Mouse (Mus musculus) neural tube, embryonic 14.5 days (tissue): ENCODE measurements around the gene Rnf121. TPM values are rescaled to one million over a fixed set of nuclear protein-coding genes. Genes with fewer than 3 reads are reported as not detected.

Experiments
- ATAC-seq: fragments of 200-750 bp; cut with Nextera tagmentation; 2 replicates; pipeline ENCODE4 v1.8.0; 2017; ENCODE audit warnings: low read depth, mild to moderate bottlenecking, moderate TSS enrichment, moderate library complexity
- H3K27ac ChIP-seq: fragments of 300-500 bp; sonication (generic); 2 replicates; pipeline ENCODE4 v1.5.1; 2014; ENCODE audit warnings: low read depth, mild to moderate bottlenecking, control low read depth, low read length, moderate library complexity, mixed read lengths
- H3K27me3 ChIP-seq: fragments of 300-500 bp; sonication (generic); 2 replicates; pipeline ENCODE4 v1.6.1; 2014; ENCODE audit warnings: low read length; ENCODE audit not compliant: control insufficient read depth, insufficient read depth
- H3K36me3 ChIP-seq: fragments of 300-500 bp; sonication (generic); 2 replicates; pipeline ENCODE4 v1.6.1; 2014; ENCODE audit warnings: low read length, mixed read lengths; ENCODE audit not compliant: control insufficient read depth, insufficient read depth
- H3K4me1 ChIP-seq: fragments of 300-500 bp; sonication (generic); 2 replicates; pipeline ENCODE4 v1.6.1; 2014; ENCODE audit warnings: low read length; ENCODE audit not compliant: control insufficient read depth, insufficient read depth
- H3K4me2 ChIP-seq: fragments of 300-500 bp; sonication (generic); 2 replicates; pipeline ENCODE4 v1.6.1; 2014; ENCODE audit warnings: mild to moderate bottlenecking, low read depth, low read length, control low read depth
- H3K4me3 ChIP-seq: fragments of 300-500 bp; sonication (generic); 2 replicates; pipeline ENCODE4 v1.5.1; 2014; ENCODE audit warnings: low read depth, low read length, control low read depth, mixed read lengths
- H3K9ac ChIP-seq: fragments of 300-500 bp; sonication (generic); replicated peaks from 2 replicates; pipeline ENCODE4 v1.6.1; 2014; ENCODE audit warnings: low read depth, mild to moderate bottlenecking, control low read depth, low read length, mixed read lengths
- H3K9me3 ChIP-seq: fragments of 300-500 bp; sonication (generic); 2 replicates; pipeline ENCODE4 v1.6.1; 2016; ENCODE audit warnings: low read length; ENCODE audit not compliant: control insufficient read depth
- WGBS: fragments of 180-500 bp; shearing (Covaris S2); extraction: QIAGEN DNeasy Blood & Tissue Kit; methylation state at CpG from one replicate; pipeline ENCODE4 v1.1.7; 2014; 5-methylcytosine and 5-hydroxymethylcytosine counted together
- polyA plus RNA-seq: library from polyadenylated mRNA; unstranded; fragments of >200 nt; fragmentation: Nextera tagmentation; extraction: Ambion mirVana; gene quantifications from 2 replicates; pipeline ENCODE4 v1.2.1, GENCODE M21; 2014

Gene Rnf121
- polyA plus RNA-seq, 1 experiment from 2014 or later, result 31.3 TPM

DNA sequence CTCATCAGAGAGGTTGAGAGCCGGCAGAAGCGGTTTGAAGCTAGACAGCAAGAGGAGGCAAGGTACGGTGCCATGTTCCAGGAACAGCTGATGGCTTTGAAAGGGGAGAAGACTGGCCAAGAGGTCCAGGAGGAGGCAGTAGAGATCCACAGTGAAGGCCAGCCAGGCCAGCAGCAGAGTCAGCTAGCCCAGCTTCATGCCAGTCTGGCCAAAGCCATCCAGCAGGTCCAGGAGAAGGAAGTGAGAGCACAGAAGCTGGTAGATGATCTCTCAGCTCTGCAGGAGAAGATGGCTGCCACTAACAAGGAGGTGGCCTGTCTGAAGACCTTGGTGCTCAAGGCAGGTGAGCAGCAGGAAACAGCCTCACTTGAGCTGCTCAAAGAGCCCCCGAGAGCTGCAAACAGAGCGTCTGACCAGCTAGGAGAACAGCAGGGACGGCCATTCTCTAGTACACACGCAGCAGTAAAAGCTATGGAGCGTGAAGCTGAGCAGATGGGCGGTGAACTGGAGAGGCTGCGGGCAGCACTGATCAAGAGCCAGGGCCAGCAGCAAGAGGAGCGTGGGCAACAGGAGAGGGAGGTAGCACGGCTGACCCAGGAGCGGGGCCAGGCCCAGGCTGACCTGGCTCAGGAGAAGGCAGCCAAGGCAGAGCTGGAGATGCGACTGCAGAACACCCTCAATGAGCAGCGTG lies 65.7 kb downstream of the Rnf121 start:
- ATAC-seq, result peak; percentile 38; the same call in 1 of the 2 replicates
- Histone ChIP-seq H3K27ac (no peak overlapping the region), H3K27me3 (no peaks in the 10 kb centered on the region), H3K4me2 (no peak overlapping the region), H3K36me3 (peaks cover 81% of the 10 kb centered on the region), H3K9me3 (no peaks in the 10 kb centered on the region), H3K4me3 (no peak overlapping the region), H3K4me1 (no peaks in the 10 kb centered on the region), H3K9ac (no peak overlapping the region)
- 80% methylated on average over 15 of the region's 15 CpGs for WGBS

DNA sequence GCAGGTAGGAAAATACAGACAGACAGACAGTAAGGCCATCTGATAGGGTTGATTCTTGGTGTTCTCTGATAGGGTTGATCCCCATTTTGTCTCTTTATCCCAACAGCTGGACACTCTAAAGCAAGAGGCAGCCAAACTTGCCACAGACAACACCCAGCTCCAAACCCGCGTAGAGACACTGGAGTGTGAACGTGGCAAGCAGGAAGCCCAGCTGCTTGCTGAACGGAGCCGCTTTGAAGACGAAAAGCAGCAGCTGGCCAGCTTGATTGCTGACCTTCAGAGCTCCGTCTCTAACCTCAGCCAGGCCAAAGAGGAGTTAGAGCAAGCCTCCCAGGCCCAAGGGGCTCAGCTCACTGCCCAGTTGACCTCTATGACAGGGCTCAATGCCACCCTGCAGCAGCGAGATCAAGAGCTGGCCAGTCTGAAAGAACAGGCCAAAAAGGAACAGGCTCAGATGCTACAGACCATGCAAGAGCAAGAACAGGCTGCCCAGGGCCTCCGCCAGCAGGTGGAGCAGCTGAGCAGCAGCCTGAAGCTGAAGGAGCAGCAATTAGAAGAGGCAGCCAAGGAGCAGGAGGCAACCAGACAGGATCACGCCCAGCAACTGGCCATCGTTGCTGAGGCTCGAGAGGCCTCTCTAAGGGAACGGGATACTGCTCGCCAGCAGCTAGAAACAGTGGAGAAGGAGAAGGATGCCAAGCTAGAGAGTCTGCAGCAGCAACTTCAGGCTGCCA lies 66.9 kb downstream of the Rnf121 start:
- Histone ChIP-seq H3K9ac (no peak overlapping the region), H3K27ac (no peak overlapping the region), H3K36me3 (peaks cover 88% of the 10 kb centered on the region), H3K27me3 (no peaks in the 10 kb centered on the region), H3K4me2 (no peak overlapping the region), H3K9me3 (no peaks in the 10 kb centered on the region), H3K4me3 (no peak overlapping the region), H3K4me1 (no peaks in the 10 kb centered on the region)
- peak; percentile 53; the same call in 1 of the 2 replicates for ATAC-seq
- WGBS, result 68% methylated on average over 14 of the region's 14 CpGs

DNA sequence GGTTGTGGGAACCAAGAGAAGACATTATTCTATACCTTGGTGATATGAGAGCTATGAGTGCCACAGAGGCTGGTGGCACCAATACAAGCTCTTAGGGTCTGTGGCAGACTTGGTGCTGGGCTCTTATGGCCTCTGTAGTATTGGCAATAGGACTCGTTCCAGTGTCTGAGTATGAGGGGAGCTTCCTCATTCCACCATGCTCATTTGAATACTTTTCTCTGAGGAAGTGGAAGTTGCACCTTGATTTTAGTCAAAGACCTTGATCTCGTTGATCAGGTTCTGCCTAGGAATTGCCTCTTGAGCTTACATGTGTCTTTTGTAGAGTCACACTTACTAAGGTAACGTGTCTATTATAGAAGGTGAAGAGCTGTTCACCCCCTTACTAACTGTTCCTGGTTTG lies 71.0 kb downstream of the Rnf121 start:
- no peak for ATAC-seq
- 89% methylated on average over 3 of the region's 3 CpGs for WGBS
- Histone ChIP-seq H3K27ac (no peak overlapping the region), H3K9ac (no peak overlapping the region), H3K4me2 (no peak overlapping the region), H3K27me3 (no peaks in the 10 kb centered on the region), H3K4me1 (no peaks in the 10 kb centered on the region), H3K9me3 (no peaks in the 10 kb centered on the region), H3K36me3 (peaks cover 93% of the 10 kb centered on the region), H3K4me3 (no peak overlapping the region)

DNA sequence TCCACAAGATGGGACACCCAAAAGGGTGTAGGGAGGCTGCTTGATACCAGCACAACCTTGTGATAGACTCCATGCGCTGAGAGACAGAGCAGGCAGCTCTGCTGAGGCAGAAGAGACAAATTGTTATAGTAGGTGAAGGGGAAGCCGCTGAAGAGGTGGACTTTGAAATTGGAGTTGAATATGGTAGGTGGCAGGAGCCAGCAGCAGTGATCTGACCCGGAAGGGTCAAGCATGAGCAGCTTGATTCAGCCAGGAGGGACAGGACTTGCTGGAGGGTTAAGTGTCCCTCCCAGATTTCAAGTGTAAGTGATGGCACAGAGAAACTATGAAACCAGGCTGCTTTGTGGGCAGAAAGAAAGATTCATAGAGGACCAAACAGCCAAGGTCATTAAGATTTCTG lies 80.2 kb downstream of the Rnf121 start:
- ATAC-seq, result no peak

DNA sequence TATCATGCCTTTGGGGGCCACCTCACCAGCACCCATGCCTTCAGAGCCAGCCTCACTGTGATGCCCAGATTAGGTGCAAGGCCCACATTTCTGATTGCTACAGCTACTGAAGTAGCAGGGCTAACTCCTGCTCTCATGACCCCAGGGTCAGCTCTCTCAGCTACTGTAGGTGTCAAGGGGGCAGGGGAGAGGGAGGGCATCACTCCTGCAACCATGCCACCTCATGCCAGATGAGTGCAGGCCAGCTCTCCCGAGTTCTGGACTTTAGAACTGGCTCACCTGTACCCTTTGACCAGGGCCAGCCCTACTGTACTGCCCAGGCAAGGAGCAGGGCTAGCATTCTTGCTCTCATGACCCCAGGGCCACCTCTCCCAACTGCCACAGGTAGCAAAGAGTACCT lies 82.5 kb downstream of the Rnf121 start:
- Histone ChIP-seq H3K4me2 (no peak overlapping the region), H3K4me1 (no peaks in the 10 kb centered on the region), H3K4me3 (no peak overlapping the region), H3K27me3 (no peaks in the 10 kb centered on the region), H3K9ac (no peak overlapping the region), H3K27ac (no peak overlapping the region), H3K9me3 (no peaks in the 10 kb centered on the region), H3K36me3 (peaks cover 4% of the 10 kb centered on the region; the same call in 1 of the 2 replicates)
- ATAC-seq, result no peak
- 93% methylated on average over 1 of the region's 1 CpGs for WGBS

More for the DNA sequence above, 80.2 kb downstream of the Rnf121 start:
- Histone ChIP-seq H3K9me3 (no peaks in the 10 kb centered on the region), H3K27me3 (no peaks in the 10 kb centered on the region), H3K4me2 (no peak overlapping the region), H3K4me3 (no peak overlapping the region), H3K27ac (no peak overlapping the region), H3K4me1 (no peaks in the 10 kb centered on the region), H3K9ac (no peak overlapping the region), H3K36me3 (peaks cover 23% of the 10 kb centered on the region)
- WGBS, result 94% methylated on average over 3 of the region's 3 CpGs

DNA sequence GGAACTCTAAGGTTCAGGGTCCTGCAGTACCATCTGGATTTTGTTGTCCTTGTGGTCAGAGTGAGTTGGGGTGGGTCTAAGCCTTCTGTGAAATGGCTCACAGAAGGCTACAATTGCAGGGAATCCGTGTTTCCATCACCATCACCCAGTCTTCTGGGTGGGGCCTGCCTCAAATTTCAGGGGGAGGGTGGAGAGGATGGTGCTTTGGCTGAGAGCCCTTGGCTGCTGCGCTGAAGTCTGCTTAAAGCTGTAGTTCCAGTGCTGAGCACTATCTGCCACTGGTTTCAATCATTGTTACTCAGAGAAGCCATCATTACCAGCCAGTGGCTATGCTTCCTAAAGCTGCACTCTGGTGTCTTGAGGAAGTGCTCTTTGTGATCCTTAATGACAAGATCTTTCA lies 90.8 kb downstream of the Rnf121 start:
- ATAC-seq, result no peak
- H3K4me3 ChIP-seq, result no peak overlapping the region
- no peaks in the 10 kb centered on the region for H3K27me3 ChIP-seq
- no peaks in the 10 kb centered on the region for H3K36me3 ChIP-seq
- no peak overlapping the region for H3K9ac ChIP-seq
- H3K4me1 ChIP-seq, result peaks cover 10% of the 10 kb centered on the region
- H3K4me2 ChIP-seq, result no peak overlapping the region
- no peaks in the 10 kb centered on the region for H3K9me3 ChIP-seq
- no peak overlapping the region for H3K27ac ChIP-seq
- 65% methylated on average over 2 of the region's 2 CpGs for WGBS

DNA sequence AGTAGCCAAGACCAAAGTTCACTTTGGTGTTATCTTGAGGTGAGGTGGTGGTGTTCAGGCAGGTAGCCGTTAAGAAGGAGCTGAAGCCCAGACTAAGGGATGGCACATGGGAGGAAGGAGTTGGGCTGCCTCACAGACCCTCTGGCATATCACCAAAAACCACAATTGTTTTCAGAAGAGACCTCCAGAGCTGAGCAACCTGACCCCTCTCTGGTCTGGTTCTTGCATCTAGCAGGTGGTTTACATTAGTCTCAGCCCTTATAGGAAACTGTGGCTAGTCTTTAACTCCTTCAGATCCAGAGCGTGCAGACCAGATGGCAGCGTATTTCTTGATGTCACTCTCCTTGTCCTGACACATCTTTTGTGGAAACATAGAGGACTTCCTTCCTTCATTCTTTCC lies 91.5 kb downstream of the Rnf121 start:
- Histone ChIP-seq H3K9ac (no peak overlapping the region), H3K27ac (no peak overlapping the region), H3K9me3 (no peaks in the 10 kb centered on the region), H3K27me3 (no peaks in the 10 kb centered on the region), H3K4me3 (no peak overlapping the region), H3K4me1 (peaks cover 17% of the 10 kb centered on the region), H3K4me2 (no peak overlapping the region), H3K36me3 (no peaks in the 10 kb centered on the region)
- WGBS, result 82% methylated on average over 3 of the region's 3 CpGs
- no peak for ATAC-seq

DNA sequence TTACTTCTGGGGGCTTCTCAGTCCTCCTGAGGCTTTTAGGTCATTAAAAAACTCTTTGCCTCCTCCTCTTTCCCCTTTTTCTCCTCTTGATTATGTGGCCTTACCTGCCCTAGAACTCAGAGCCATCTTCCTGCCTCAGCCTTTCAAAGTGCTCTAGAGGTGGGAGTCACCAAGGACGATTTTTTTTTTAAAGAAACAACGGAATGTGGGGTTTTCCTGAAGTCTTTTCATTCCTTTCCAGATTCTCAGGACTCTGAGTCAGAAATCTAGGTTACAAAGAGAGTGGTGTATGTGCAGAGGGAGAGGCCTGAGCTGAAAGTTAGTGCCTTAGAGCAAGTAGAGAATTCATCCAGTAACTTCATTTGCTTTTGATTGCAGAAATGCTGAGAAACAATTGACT lies 93.5 kb downstream of the Rnf121 start:
- WGBS, result 56% methylated on average over 2 of the region's 2 CpGs
- ATAC-seq, result no peak
- Histone ChIP-seq H3K27ac (peak overlapping the region; percentile 99), H3K9me3 (no peaks in the 10 kb centered on the region), H3K9ac (peak overlapping the region; percentile 96), H3K4me2 (peak overlapping the region; percentile 75), H3K4me1 (peaks cover 18% of the 10 kb centered on the region), H3K4me3 (peak overlapping the region; percentile 74), H3K27me3 (no peaks in the 10 kb centered on the region), H3K36me3 (no peaks in the 10 kb centered on the region)

DNA sequence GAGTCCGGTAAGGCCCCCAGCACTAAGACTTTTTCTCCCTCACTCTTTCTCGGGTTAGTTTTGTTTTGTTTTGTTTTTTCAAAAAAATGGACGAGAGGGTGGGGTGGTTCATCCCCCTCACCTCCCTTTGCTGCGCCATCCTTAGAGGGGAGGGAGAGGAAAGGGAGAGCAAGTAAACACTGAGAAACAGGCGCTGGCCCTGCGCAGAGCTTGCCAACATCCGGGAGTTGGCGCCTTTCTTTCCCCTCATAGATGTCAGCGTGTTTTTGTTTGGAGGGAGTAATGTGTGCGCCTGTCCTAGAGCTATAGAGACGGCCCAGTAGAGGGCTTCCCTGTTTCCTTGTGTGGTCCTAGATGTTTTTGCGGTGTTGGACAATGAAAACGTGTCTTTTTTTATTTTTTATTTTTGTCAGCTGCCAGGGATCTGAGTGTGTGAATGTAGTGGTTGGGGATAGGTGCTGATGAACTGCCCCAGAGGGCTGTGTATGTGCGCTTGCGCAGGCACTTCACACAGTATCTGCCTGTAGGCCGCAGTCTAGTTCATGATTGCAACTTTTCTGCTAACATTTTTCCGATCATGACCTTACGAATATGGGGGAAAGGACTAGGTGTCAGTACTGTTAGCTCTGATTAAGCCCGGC lies 94.3 kb downstream of the Rnf121 start:
- H3K27me3 ChIP-seq, result no peaks in the 10 kb centered on the region
- WGBS, result 4% methylated on average over 19 of the region's 19 CpGs
- peak overlapping the region; percentile 75 for H3K4me2 ChIP-seq
- no peaks in the 10 kb centered on the region for H3K36me3 ChIP-seq
- peak; percentile 74 for ATAC-seq
- no peaks in the 10 kb centered on the region for H3K9me3 ChIP-seq
- H3K27ac ChIP-seq, result peak overlapping the region; percentile 99
- H3K9ac ChIP-seq, result peak overlapping the region; percentile 96
- peaks cover 18% of the 10 kb centered on the region for H3K4me1 ChIP-seq
- peak overlapping the region; percentile 74 for H3K4me3 ChIP-seq
